Mouse (Mus musculus): ENCODE data around the gene Pex26. TPM values are rescaled to one million over a fixed set of nuclear protein-coding genes. Genes with fewer than 3 reads are reported as not detected.

The Pex26 gene
- polyA plus RNA-seq, 1 experiment from 2014 or later: 16.4 TPM

DNA sequence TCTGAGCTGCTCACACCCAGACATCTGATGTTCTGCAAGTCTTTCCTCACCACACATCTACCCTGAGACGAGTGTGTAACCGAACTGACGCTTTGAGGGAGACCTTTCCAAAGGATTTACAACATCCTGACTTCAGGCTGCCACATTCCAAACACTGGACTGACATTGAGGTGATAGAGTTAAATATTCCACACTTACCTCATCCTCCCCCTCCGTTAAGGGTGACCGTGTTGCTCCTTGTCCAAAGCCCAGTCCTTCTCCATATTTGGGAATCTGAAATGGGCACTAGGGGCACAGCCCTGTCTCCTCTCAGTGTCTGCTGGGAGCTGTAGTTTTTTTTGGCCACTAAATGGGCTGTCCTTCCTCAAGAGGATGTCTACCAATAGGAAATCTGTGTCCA, 10.0 kb upstream of the Pex26 start:
- Histone ChIP-seq H3K9ac (replicated peaks; ENCODE audit: low read length) (no peak overlapping the region), H3K4me3 (replicated peaks; ENCODE audit: low read depth, low read length) (no peak overlapping the region), H3K9me3 (ENCODE audit: control insufficient read depth, low read length) (no peaks in the 10 kb centered on the region), H3K27ac (replicated peaks; ENCODE audit: low read depth, low read length) (no peak overlapping the region), H3K4me1 (ENCODE audit: control insufficient read depth, insufficient read depth, low read length) (0 out of 2 replicates have a peak, but pooled peaks cover 5% of the 10 kb centered on the region), H3K36me3 (ENCODE audit: control insufficient read depth, insufficient read depth, low read length) (no peaks in the 10 kb centered on the region), H3K27me3 (ENCODE audit: control insufficient read depth, insufficient read depth, low read length) (no peaks in the 10 kb centered on the region), H3K4me2 (ENCODE audit: low read length) (no peak overlapping the region)
- DNase-seq (no peak), ATAC-seq (ENCODE audit: low FRiP score, low TSS enrichment) (no peak)
- WGBS: 80% methylated on average over 5 of the region's 5 CpGs

DNA sequence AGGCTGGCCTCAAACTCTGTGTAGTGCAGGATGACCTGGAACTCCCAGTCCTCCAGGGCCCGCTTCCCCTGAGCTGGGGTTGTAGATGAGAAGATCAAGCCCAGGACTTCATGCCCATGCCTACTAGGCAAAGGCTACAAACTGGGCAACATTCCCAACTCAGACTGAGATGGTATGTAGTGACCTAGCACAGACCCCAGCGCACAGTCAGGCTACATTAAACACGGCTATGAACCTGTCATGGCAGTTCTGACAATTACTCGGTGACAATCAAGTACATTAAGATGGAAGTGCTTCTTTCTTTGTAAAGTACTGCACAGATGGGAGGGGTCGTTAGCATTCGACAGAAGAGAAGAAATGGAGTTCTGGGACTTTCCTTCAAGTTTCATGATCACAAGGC, 8.7 kb upstream of the Pex26 start:
- ATAC-seq (ENCODE audit: low FRiP score, low TSS enrichment) (no peak), DNase-seq (no peak)
- Histone ChIP-seq H3K27ac (replicated peaks; ENCODE audit: low read depth, low read length) (no peak overlapping the region), H3K36me3 (ENCODE audit: control insufficient read depth, insufficient read depth, low read length) (no peaks in the 10 kb centered on the region), H3K4me3 (replicated peaks; ENCODE audit: low read depth, low read length) (no peak overlapping the region), H3K4me1 (ENCODE audit: control insufficient read depth, insufficient read depth, low read length) (0 out of 2 replicates have a peak, but pooled peaks cover 5% of the 10 kb centered on the region), H3K9me3 (ENCODE audit: control insufficient read depth, low read length) (no peaks in the 10 kb centered on the region), H3K27me3 (ENCODE audit: control insufficient read depth, insufficient read depth, low read length) (no peaks in the 10 kb centered on the region), H3K4me2 (ENCODE audit: low read length) (no peak overlapping the region), H3K9ac (replicated peaks; ENCODE audit: low read length) (no peak overlapping the region)
- 96% methylated on average over 6 of the region's 6 CpGs for WGBS

DNA sequence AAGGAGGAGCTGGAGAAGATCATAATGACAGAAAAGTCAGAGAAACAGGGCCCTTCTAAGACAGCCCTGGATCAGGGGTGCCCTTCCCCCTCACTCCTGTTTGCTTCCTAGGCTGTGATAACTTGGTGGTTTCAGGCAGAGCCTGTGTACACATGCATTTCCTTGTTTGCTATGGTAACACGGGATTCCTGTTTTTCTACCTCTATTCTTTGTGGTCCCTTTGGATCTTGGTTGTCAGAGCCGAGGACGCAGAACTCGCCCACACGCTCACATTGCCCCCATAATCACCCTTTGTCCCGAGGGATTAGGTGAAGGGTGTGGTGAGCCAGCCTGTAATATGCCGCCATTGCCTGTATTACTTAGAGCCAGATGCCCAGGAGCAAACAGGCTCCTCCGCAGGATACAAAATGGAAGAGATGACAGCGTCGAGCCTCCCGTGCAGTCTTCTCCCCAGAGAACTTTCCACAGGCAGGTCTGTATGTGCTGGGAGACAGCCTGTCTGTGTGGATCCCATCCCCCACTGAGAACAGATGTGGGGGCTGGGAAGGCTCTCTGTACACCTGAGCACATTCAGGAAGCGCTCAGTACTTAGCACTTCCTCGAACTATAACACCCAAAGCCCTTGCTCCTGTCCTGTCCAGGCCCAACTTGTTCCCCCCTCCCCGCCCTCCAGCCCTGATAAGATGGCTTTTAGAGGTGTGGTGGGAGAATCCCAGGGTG, 7.3 kb upstream of the Pex26 start:
- peak; percentile 33 for DNase-seq
- H3K36me3 ChIP-seq (ENCODE audit: control insufficient read depth, insufficient read depth, low read length): no peaks in the 10 kb centered on the region
- no peak overlapping the region for H3K4me3 ChIP-seq (replicated peaks; ENCODE audit: low read depth, low read length)
- 0 out of 2 replicates have a peak, but pooled peaks cover 5% of the 10 kb centered on the region for H3K4me1 ChIP-seq (ENCODE audit: control insufficient read depth, insufficient read depth, low read length)
- no peak overlapping the region for H3K27ac ChIP-seq (replicated peaks; ENCODE audit: low read depth, low read length)
- 0 out of 2 replicates have a peak overlapping the region, but pooled peaks have one; percentile 2 for H3K9ac ChIP-seq (replicated peaks; ENCODE audit: low read length)
- H3K9me3 ChIP-seq (ENCODE audit: control insufficient read depth, low read length): no peaks in the 10 kb centered on the region
- no peak for ATAC-seq (ENCODE audit: low FRiP score, low TSS enrichment)
- no peak overlapping the region for H3K4me2 ChIP-seq (ENCODE audit: low read length)
- no peaks in the 10 kb centered on the region for H3K27me3 ChIP-seq (ENCODE audit: control insufficient read depth, insufficient read depth, low read length)
- 44% methylated on average over 14 of the region's 14 CpGs for WGBS

DNA sequence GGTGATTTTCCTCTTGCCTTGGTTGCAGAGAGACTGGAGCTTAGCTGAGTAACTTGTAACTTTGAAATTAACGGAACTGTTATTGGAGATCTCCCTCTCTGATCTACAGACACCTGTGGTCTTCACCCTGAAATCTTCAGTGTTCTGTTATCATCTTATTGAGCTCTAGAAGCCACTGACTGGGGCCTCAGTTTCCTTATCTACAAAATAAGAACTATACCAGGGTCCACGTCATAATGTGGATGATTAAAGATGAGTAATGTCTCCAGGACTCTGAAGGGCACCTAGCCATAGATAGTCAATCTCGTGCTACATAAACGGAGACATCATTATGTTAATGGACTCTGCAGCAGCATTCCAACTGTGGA, 6.8 kb upstream of the Pex26 start:
- Histone ChIP-seq H3K4me2 (ENCODE audit: low read length) (no peak overlapping the region), H3K4me1 (ENCODE audit: control insufficient read depth, insufficient read depth, low read length) (0 out of 2 replicates have a peak, but pooled peaks cover 5% of the 10 kb centered on the region), H3K27me3 (ENCODE audit: control insufficient read depth, insufficient read depth, low read length) (no peaks in the 10 kb centered on the region), H3K9ac (replicated peaks; ENCODE audit: low read length) (no peak overlapping the region), H3K27ac (replicated peaks; ENCODE audit: low read depth, low read length) (no peak overlapping the region), H3K36me3 (ENCODE audit: control insufficient read depth, insufficient read depth, low read length) (no peaks in the 10 kb centered on the region), H3K4me3 (replicated peaks; ENCODE audit: low read depth, low read length) (no peak overlapping the region), H3K9me3 (ENCODE audit: control insufficient read depth, low read length) (no peaks in the 10 kb centered on the region)
- DNase-seq (no peak), ATAC-seq (ENCODE audit: low FRiP score, low TSS enrichment) (no peak)
- 80% methylated on average over 4 of the region's 4 CpGs for WGBS

DNA sequence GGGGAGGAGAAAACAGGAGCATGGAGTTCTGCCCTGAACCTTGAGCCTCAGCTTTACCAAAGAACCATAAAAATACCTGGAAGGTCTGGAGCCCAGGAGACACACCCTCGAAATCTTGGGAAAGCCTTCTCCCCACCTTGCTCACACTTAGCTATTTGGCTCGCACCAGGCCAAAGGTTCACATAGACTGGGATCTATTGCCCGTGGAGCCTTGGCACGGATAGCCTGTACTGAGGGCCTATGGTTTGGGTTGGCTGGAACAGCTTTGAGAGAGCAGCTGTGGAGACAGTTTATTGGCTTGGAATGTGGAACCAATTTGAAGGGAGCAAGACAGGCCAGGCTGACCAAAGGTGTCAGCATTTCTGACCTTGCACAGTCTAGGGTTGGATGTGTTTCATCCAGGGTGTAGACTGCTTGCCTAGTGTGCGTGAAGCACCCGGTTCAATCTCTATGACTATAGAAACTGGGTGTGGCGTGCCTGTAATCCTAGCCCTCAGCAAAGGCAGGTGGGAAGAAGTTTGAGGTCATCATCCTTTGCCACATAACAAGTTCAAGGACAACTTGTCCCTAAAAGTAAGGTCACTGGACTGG, 6.3 kb upstream of the Pex26 start:
- H3K27me3 ChIP-seq (ENCODE audit: control insufficient read depth, insufficient read depth, low read length): no peaks in the 10 kb centered on the region
- DNase-seq (no peak), ATAC-seq (ENCODE audit: low FRiP score, low TSS enrichment) (no peak)
- no peak overlapping the region for H3K27ac ChIP-seq (replicated peaks; ENCODE audit: low read depth, low read length)
- WGBS: 89% methylated on average over 7 of the region's 7 CpGs
- 0 out of 2 replicates have a peak, but pooled peaks cover 5% of the 10 kb centered on the region for H3K4me1 ChIP-seq (ENCODE audit: control insufficient read depth, insufficient read depth, low read length)
- no peak overlapping the region for H3K9ac ChIP-seq (replicated peaks; ENCODE audit: low read length)
- H3K36me3 ChIP-seq (ENCODE audit: control insufficient read depth, insufficient read depth, low read length): no peaks in the 10 kb centered on the region
- no peaks in the 10 kb centered on the region for H3K9me3 ChIP-seq (ENCODE audit: control insufficient read depth, low read length)
- H3K4me2 ChIP-seq (ENCODE audit: low read length): no peak overlapping the region
- H3K4me3 ChIP-seq (replicated peaks; ENCODE audit: low read depth, low read length): no peak overlapping the region

DNA sequence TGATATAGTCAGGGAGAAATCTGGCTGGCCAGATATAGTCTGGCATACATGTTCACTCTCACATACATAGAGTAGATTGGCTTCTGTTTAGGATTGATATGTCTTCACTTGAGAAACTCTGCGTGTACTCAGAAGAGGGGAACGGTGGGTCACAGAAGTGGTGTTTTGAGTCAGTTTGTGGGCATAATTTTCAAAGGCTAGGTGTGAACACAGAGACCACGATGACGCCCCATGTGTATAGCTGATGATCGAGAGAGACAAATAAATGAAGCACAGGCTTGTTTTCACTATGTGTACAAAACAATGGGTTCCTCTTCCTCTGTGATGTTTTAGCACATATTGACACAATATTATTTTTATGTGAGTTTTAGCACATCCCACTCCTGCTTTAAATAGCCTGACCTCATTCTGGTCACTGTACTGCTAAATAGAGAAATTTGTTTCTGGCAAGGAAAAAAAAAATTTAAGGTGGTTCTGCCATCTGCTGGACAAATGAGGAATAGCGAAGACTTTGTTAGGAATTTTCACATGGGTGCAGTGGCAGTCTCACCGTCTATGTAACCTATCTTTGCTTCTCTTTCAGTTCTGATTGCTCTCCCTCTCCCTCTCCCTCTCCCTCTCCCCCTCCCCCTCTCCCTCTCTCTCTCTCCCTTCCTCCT, 4.6 kb upstream of the Pex26 start:
- DNase-seq: peak; percentile 89
- ATAC-seq (ENCODE audit: low FRiP score, low TSS enrichment): no peak
- Histone ChIP-seq H3K4me3 (replicated peaks; ENCODE audit: low read depth, low read length) (no peak overlapping the region), H3K4me2 (ENCODE audit: low read length) (no peak overlapping the region), H3K9me3 (ENCODE audit: control insufficient read depth, low read length) (no peaks in the 10 kb centered on the region), H3K27me3 (ENCODE audit: control insufficient read depth, insufficient read depth, low read length) (no peaks in the 10 kb centered on the region), H3K4me1 (ENCODE audit: control insufficient read depth, insufficient read depth, low read length) (0 out of 2 replicates have a peak, but pooled peaks cover 5% of the 10 kb centered on the region), H3K9ac (replicated peaks; ENCODE audit: low read length) (no peak overlapping the region), H3K36me3 (ENCODE audit: control insufficient read depth, insufficient read depth, low read length) (no peaks in the 10 kb centered on the region), H3K27ac (replicated peaks; ENCODE audit: low read depth, low read length) (no peak overlapping the region)
- 61% methylated on average over 7 of the region's 7 CpGs for WGBS

DNA sequence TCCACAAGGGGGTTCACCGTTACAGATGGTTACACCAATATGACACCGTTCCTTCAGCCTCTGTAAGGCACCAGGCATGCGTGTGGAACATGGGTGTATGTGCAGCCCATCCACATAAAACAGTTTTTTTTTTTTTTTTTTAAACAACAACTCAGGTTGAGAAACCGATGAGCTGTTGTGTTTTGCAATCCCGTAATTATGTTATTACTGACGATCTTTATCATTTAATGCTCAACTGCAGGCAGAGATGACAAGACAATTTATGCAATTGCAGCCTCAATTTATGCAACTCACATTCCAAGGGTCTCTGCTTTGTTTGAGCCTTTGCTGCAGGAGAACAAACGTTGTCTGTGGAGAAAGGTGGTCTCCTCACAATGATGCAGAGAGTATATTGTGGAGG, 3.6 kb upstream of the Pex26 start:
- H3K27me3 ChIP-seq (ENCODE audit: control insufficient read depth, insufficient read depth, low read length): no peaks in the 10 kb centered on the region
- DNase-seq (no peak), ATAC-seq (ENCODE audit: low FRiP score, low TSS enrichment) (no peak)
- H3K36me3 ChIP-seq (ENCODE audit: control insufficient read depth, insufficient read depth, low read length): no peaks in the 10 kb centered on the region
- H3K9me3 ChIP-seq (ENCODE audit: control insufficient read depth, low read length): no peaks in the 10 kb centered on the region
- H3K4me1 ChIP-seq (ENCODE audit: control insufficient read depth, insufficient read depth, low read length): 0 out of 2 replicates have a peak, but pooled peaks cover 12% of the 10 kb centered on the region
- H3K27ac ChIP-seq (replicated peaks; ENCODE audit: low read depth, low read length): no peak overlapping the region
- H3K4me3 ChIP-seq (replicated peaks; ENCODE audit: low read depth, low read length): no peak overlapping the region
- WGBS: 78% methylated on average over 7 of the region's 7 CpGs
- no peak overlapping the region for H3K4me2 ChIP-seq (ENCODE audit: low read length)
- no peak overlapping the region for H3K9ac ChIP-seq (replicated peaks; ENCODE audit: low read length)

DNA sequence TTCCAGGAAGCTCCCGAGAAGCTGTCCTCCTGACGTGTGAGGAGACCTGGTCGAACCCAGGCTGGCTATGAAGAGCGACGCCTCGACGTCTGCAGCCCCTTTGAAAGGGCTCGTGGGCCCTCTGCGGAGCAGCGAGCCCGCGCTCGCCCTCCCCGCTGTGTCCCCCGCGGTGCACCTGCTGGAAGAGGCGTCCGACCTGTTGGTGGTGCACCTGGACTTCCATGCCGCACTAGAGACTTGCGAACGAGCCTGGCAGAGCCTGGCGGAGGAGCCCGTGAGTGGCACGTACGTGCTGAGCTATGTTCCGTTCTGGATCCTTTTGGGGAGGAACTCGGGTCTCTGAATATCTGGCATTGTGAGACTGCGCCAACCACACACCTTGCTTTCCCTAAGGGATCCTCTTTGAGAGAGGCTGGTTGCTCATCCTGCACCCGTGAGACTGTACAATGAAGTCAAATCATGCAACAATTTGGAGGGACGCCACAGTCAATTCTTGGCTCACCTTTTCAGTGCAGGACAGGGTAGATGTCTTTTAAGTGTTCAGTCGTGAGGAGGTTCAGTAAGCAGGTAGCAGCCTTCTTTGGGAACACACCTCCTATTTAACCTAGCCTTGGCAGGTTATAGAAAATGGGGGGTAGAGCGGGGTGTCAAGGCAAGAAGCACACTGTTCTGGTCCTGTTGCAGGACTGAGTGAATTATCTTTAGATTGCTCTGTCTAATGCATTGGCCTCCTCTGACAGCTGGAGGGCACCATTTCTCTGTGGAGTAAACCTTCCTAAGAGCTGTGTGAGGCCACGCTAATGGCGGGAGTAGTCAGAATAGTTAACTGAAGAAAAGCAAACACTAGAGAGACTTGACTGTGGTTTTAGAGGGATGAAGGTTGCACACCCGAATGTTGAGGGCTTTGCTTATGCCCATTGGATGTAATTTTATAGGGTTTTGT, 1.0 kb downstream of the Pex26 start:
- peak overlapping the region; percentile 69 for H3K4me3 ChIP-seq (replicated peaks; ENCODE audit: low read depth, low read length)
- ATAC-seq (ENCODE audit: low FRiP score, low TSS enrichment) (peak; percentile 52), DNase-seq (peak; percentile 79)
- no peaks in the 10 kb centered on the region for H3K27me3 ChIP-seq (ENCODE audit: control insufficient read depth, insufficient read depth, low read length)
- H3K4me1 ChIP-seq (ENCODE audit: control insufficient read depth, insufficient read depth, low read length): peaks cover 16% of the 10 kb centered on the region
- 4% methylated on average over 35 of the region's 35 CpGs for WGBS
- H3K27ac ChIP-seq (replicated peaks; ENCODE audit: low read depth, low read length): peak overlapping the region; percentile 88; the same call in 1 of the 2 replicates
- no peaks in the 10 kb centered on the region for H3K9me3 ChIP-seq (ENCODE audit: control insufficient read depth, low read length)
- peak overlapping the region; percentile 66 for H3K9ac ChIP-seq (replicated peaks; ENCODE audit: low read length)
- peak overlapping the region; percentile 91 for H3K4me2 ChIP-seq (ENCODE audit: low read length)
- H3K36me3 ChIP-seq (ENCODE audit: control insufficient read depth, insufficient read depth, low read length): peaks cover 22% of the 10 kb centered on the region

Data from midbrain, embryonic 14.5 days (tissue).